Mouse (Mus musculus) common myeloid progenitor, adult 5-6 weeks (primary cell): ENCODE measurements at regions not wholly inside any gene's neighbourhood (a gene's known extent, or its start where the extent isn't known, plus 50 kb on each side); places are given as distances from the start of the nearest gene placed in this dataset.

Experiments used
- ATAC-seq: replicated peaks from 2 replicates; pipeline ENCODE4 v1.8.0; 2016; ENCODE audit warnings: low read depth, mild to moderate bottlenecking, moderate TSS enrichment, inconsistent platforms; ENCODE audit not compliant: poor library complexity, severe bottlenecking

GRCm38 (mm10) chr13:57365096-57365495, 469.3 kb upstream of the Trpc7 start:
- no peak for ATAC-seq

GRCm38 (mm10) chr13:57364396-57364795, 468.6 kb upstream of the Trpc7 start:
- no peak for ATAC-seq

DNA sequence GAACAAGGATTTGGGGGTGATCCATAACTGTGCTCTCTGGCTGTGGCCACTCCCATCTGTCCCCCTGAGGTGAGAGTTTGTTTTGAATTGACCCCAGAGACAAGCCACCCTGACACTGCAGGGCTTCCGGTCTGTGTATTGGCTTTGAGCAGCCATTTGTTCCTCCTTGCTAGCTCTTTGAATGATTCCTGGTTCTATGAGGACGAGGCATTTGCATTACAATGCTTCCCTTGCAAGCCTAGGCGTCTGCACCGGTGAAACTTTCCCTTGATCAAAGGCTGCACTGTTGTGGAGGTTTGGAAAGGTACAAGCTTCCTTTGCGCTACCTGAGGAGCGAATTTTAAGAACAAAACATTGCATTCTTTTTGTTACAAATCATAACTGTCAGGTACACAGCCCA, 466.8 kb upstream of the Trpc7 start:
- ATAC-seq: no peak

DNA sequence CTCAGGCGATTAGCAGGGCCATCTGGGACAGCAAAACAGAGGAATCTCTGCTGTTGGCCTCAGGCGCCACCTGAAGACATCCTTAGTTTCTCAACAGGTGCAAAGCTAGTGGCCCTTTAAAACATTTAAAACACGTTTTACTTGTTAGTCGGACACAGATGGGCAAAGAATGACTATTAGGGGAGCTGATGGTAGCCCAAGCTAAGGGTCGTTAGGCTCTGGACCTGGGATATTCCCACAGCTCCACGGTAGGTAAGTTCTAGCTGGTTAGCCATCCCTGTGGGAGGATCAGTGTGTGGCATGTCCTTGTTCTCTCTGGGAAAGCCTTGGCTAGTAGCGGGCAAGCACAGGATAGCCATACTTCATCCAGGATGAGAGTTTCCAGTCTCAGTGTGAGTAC, 465.5 kb upstream of the Trpc7 start:
- ATAC-seq: no peak

DNA sequence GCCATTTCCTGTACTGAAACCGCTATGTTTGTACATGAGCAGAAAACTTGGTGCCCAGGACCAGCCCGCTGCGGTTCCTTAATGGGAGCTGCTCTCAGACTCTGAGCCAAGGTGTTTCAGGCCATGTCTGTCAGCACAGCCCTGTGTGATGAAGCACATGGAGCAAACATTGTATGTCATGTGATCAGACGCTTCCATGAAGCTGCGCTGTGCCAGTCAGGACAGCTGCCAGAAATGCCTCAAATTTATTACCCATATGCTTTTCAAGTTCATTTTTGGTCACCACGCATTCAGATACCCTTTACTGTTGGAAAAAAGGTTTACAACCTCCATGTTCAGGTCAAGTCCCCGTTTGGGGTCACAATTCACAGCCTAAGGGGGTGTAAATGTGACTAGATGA, 458.8 kb upstream of the Trpc7 start:
- ATAC-seq: no peak

- ATAC-seq: no peak
Observed at GRCm38 (mm10) chr13:57353976-57354375, 458.2 kb upstream of the Trpc7 start.

DNA sequence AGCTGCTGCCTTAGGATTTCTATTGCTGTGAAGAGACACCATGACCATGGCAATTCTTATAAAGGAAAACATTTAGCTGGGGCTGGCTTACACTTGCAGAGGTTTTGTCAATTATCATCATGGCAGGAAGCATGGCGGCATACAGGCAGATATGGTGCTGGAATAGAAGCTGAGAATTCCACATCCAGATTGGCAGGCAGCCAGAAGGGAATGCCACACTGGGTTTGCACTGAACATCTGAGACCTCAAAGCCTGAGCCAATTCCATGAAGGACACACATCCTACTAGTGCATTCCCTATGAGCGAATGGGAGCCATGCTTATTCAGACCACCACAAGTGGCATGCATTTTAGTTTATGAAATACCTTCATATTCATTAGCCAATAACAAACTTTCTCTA, 455.0 kb upstream of the Trpc7 start:
- ATAC-seq: no peak

DNA sequence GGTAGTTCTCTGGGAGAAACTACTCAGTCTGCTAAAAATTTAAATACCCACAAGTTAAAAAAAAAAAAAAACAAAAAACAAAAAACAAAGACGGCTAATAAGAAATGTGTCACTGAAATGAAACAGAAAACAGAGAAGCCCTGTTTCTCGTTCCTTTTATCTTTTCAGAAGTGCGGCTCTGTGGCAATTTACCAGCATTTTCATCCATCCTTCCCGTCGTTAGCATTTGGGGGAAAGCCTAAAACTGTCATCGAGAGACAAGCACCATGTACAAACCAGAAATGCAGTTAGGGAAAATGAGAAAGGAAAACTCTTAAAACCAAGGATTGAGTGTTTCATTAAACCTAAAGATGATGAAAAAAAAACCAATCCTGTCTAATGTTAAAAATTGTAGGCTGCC, 442.9 kb upstream of the Trpc7 start:
- ATAC-seq: no peak

- ATAC-seq: no peak
Observed at GRCm38 (mm10) chr13:57336596-57336995, 440.8 kb upstream of the Trpc7 start.

DNA sequence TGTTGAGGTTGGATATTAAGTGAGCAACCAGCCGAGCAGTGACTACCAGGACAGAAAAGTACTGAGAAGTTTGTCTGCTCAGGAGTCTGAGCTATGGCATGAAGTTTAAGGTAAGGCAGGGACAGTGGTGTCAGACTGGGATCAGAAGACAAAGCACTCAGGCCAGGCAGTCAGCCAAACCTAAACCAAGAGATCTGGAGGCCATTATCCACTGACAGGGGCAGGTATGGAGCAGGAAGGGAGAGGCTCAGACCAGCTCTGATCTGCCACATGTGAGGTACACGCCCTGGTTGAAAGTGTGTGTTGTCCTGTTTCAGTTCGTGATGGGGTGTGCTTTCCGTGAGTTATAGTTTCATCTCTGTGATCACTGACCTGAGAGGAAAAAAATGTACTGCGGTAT, 437.2 kb upstream of the Trpc7 start:
- no peak for ATAC-seq

GRCm38 (mm10) chr13:57331868-57332267, 436.1 kb upstream of the Trpc7 start:
- ATAC-seq: no peak

DNA sequence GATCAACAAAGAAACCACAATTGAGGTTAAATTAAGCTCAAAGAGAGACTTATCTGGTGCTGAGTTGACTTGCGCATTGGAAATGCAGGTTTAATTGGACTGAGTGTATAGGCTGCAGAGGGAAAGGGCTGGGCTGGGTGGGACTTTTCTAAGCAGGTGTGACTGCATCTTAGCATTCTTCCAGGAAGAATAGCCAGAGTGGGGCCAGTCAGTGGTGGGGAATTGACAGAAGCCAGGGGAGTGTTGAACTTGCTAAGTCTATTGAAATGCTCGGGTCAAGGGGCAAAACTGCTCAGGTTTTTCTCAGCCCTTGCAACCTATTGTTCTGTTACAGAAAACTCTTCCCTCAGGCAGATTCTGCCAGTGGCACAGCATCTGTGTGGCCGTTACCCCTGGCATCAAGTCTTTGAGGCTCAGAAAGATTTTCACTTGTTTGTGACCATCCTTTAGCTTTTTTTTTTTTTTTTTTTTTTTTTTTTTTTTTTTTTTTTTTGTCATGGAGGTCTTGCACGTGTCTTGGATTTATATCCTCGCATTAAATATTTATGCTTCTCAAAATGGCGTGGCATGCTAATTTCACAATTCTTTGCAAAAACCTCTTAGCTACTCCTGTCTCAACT, 429.6 kb upstream of the Trpc7 start:
- ATAC-seq: no peak

GRCm38 (mm10) chr13:57316211-57317005, 420.6 kb upstream of the Trpc7 start:
- ATAC-seq: no peak

GRCm38 (mm10) chr13:57314512-57314911, 418.7 kb upstream of the Trpc7 start:
- ATAC-seq: no peak

- no peak for ATAC-seq
Observed at GRCm38 (mm10) chr13:57313731-57314130, 417.9 kb upstream of the Trpc7 start.

DNA sequence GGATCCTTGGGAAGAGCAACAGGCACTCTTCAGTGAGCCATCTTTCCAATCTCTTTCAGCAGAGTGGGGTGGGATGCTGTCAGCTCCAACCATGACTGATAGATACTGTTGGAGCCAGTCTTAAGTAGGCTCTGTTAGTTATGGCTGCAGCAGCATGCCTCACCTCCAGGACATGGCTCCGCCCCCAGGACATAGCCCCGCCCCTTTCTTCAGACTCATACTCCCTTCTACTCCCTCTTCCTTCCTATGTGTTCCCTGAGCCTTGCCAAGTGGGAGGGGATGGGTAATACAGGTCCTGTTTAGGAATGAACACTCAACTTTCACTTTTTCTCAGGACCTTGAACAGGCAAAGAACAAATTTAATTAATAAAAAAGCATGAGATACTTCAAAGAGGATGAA, 415.4 kb upstream of the Trpc7 start:
- no peak for ATAC-seq

- ATAC-seq: no peak
Observed at GRCm38 (mm10) chr13:57309618-57310017, 413.8 kb upstream of the Trpc7 start.

- no peak for ATAC-seq
Observed at GRCm38 (mm10) chr13:57307971-57308903, 412.4 kb upstream of the Trpc7 start.

GRCm38 (mm10) chr13:57305586-57305985, 409.8 kb upstream of the Trpc7 start:
- no peak for ATAC-seq

GRCm38 (mm10) chr13:57303805-57304204, 408.0 kb upstream of the Trpc7 start:
- no peak for ATAC-seq
